Mouse (Mus musculus) c-Kit-negative CD71-positive TER-119-positive erythroid progenitor cells, embryonic 14.5 days (primary cell): ENCODE measurements around the gene Fgfr2.

Source experiments
- DNase-seq: peaks from one replicate; pipeline ENCODE4 v3.0.0-alpha.2; 2013; ENCODE audit warnings: low read depth, low spot score

Fgfr2 gene

DNA sequence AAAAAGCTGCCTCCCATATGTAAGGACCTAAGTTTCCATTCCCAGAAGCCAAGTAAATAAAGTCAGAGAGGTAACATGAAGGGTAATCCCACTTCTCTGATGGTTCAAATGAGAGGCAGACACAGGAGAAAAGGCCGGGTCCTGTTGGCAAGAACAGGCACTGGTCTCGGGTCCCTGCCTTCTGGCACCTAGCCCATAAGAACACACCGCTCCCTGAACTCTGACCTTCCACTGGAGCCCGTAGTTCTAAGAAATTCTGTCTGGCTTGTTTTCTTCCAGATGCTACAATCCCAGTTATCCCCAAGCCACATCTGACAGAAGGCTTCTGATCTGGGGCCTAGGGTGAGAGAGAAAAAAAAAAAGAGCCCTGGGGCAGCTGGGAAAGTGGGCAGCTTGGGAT is 34.7 kb downstream of the Fgfr2 start:
- DNase-seq, result no peak

DNA sequence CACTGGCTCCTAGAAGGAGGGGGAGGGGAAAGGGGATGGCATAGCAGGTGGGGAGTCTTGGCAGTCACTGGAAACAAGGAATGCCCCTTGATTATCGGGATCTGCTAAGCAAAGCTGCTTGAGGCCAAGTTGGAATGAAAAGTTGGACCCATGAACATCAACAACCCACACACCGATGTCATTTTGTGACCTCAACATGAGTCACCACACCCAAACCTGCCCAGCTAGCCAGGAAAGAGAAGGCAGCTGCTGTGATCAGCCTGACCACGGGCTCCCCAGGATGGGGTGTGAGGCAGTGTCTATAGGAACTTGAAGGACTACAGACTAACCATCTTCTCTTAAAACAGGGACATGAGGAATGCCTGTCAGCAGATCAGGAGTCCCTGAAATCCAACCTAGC is 37.7 kb downstream of the Fgfr2 start:
- no peak for DNase-seq

DNA sequence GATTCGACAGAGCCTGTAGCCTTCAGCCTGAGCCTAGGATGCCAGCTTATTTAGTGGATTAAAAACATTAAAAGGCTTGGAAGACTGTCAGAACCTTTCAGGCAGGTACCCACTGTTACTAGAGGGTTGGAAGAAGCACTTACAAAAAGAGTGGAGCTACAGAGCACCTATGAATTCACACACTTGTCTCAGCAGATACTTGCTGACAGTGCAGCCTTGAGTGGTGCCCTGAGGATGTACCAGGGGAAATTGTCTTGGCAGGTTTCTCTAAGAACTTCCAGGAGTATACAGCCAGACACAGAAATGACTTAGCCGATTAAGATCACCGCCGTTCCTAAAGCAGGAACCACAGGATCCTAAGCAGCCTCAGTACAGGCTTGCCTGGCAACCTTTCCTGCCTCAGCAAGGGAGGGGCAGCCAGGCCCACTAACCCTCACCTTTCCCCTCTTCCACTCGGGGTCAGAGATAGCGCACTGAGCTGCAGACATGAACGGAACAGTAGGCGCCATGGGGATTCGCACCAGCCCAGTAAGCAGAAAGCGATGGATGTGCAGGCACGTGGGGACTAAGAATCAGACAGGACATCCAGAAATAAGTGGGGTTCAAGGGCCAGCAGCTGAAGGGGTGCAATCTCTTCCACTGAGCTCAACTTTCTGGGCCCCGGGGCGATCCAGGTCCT is 39.1 kb downstream of the Fgfr2 start:
- no peak for DNase-seq

DNA sequence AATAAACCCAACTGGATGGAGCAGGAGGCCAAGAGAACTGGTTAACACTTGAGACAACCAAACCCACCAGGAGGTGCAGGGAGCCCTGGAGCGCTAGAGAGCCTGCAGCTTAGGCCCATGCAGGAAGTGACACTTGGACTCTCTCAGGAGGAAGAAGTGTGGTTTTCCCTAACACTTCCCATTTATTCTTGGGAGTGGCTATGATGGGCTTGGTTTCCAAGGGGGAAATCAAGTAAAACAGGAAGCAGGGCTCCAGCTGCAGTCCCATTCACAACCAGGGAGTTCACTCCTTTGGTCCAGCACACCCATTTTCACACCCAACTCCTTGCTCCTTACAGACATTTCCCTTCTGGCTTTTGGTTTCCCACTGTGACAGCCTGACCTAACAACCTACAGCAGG is 44.2 kb downstream of the Fgfr2 start:
- DNase-seq, result no peak

DNA sequence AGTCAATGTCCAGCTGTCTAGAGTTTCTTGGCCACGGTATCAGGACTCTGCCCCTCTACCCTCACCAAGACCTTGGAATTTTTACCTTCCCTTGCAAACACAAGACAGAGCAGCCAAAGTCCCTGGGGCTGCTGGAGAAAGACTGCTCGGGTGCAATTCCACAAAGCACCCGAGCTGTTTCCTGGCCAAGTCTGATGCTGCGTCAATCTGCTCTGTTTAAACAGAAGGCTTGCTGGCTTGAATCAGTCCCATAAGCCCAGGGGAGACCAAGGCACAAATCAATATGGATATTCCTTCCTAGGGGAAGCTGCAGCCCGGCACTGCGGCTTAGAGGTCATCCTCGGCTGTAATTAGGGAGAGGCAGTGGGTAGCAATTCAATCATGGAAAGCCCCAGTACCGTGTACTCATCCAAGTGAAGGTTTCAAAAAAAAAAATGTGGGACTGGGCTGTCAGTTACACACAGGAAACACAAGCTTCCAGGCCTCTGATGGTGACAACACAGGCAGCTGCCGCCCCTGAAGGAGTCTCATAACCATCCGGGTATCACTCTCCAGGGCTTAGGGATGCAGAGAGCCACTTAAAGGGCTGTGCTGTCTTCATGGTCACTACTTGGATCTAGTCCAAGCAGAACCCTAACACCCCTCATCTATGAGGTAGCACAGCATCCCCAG is 48.6 kb downstream of the Fgfr2 start:
- DNase-seq, result no peak

DNA sequence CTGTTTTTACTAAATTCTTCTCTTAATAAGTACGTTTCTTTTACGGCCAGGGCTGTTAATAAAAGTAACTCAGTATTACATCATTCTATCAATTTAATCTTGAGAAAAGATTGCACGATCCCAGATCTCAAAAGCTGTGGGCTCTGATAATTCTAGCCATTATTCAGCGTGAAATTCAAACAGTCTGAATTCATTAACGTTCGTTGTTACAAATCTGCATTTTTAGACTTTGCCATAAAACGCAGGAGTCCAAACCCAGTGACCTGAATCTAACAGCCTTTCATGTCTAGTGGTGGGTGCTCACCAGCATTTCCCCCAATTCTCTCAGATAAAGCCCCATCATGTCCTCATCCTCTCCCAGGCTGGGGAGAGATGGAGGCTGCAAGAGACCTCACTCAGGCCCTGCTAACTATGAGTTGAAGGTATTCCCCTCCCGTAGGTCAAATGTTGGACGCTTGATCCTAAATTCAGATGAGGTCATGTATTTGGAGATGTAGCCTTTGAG is 50.0 kb downstream of the Fgfr2 start:
- DNase-seq, result no peak

DNA sequence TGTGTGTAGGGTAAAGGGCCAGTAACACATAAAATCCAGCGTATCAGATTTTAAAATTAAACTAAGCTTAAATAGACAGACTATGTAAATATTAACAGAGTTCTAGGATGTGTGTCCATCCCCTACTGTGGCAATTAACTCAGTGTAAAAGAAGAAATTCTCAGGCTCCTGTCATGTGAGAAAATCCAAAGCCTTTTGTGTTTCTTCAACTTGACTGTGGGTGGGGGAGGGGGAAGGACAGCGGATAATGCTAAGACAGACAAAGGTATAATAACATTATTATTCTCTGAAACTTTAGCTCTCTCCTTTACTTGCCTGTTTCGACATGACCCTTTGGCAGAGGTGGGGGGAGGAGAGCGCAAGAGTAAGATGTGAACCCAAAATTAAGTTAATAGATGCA is 50.6 kb downstream of the Fgfr2 start:
- DNase-seq, result no peak

DNA sequence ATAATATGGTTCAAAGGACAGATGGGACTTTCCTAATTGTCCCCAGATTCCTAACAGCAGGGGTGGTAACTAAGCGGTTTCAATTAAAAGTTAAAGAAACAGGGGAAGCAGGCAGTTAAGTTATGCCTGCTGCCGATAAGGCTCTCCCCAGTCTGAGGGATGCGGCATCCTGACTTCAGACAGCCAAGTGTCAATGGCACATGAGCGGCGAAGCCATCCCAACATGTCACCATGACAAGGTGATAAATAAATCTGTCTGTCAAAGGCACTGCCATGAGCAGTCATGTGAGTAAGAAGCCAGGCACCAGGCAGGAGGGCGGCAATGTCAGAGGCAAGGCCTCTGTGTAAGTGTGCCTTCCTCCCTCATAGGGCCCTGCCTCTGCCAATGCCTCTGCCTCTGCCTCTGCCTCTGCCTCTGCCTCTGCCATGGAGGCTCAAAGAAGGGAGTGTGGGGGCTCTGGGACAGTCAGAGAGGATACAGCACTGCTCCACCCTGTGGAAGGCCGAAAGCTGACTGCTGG is 55.8 kb downstream of the Fgfr2 start:
- no peak for DNase-seq

DNA sequence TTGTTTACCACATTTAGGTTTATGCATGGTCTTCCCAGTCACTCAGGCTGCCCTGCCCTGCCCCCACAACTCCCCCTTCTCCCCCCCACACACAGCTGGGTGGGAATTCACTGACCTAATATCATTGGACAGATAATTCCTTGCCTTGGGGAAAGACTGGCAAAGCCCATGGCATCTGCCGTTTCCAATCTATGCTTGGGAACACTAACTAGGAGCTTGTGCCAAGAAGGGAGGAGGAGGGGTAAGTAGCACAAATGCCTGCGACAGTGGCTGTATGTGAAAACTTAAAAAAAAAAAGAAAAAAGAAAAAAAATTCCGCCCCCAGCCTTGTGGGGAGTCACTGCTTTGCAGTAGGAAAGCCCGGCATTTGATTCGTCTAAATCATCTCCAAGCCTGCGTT is 56.4 kb downstream of the Fgfr2 start:
- DNase-seq, result no peak

DNA sequence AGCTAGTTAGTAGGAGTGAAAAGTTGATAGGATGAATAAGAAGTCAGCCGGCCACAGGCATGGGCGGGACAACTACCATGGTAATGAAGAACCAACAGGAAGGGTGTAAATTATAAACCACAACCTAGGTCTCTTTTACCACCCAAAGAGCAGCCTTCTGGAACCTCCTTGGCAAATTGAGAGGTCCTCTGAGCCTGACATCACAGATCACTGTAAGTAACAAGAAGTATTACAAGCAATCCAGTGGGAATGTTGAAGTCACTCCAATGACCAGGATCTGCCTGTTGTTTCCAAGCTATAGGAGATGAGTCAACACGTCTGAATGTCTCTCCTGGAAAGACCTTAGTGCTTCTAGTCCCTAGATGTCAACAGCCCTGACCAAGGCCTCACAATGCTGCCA is 61.1 kb downstream of the Fgfr2 start:
- no peak for DNase-seq

DNA sequence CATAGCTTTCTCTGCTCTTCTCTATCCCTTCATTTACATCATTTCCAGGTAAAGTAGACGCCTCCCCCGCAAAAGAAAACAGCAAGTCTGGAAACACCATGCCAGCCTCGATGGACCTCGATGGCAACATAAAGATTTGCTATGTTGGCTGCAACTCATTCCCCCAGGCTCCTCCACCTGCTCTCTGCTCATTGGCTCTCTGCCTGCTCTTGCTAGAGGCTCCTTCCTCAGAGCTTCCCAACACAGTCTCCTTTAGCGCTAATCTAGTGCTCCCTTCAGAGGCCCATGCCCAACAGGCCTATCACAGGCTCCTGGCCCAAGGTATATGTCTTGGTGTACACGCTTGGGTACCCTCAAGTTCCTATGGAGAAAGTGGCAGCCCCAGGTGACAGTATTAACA is 63.0 kb downstream of the Fgfr2 start:
- no peak for DNase-seq

DNA sequence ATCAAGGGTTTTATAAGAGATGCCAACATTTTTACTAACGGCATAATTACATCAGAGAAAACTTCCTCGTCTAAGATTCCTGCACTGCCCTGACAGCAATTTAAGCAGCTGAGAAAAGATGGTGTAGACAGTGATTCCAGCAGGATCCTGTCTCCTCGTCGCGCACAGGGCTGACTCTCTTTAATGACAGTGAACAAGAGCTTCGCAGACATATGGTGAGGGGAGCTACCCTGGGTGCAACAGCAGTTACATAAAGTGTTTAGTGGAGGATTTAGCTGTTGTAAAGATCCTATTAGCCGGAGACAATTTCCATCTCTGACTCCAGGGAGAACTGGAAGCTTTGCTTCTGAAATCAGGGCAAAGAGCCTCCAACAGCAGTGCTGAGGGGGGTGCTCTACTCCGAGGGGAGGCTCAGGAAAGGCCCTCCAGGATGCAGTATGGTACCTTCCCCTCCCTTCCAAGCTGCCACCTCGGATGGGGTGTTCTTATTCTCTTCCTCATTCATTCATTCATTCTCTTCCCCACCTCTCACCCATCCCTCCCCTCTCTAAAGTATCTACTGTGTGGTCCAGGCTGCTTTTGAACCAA is 63.5 kb downstream of the Fgfr2 start:
- no peak for DNase-seq

DNA sequence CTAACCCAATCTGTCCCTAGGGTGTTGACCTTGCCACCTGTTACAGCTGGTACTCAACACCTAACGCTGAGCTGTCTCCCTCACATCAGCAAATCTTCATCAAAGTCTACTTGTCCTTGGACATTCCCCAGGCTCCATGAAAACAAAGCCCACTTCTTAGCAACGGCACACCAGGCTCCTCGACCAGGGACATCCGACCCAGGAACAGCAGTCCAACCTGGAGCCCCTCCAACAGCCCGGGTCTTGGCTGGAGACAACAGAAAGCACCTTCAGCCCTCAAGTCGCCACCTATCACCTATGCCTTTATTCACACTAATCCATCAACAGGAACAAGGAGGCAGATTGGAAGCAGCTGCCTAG is 64.0 kb downstream of the Fgfr2 start:
- DNase-seq, result no peak

DNA sequence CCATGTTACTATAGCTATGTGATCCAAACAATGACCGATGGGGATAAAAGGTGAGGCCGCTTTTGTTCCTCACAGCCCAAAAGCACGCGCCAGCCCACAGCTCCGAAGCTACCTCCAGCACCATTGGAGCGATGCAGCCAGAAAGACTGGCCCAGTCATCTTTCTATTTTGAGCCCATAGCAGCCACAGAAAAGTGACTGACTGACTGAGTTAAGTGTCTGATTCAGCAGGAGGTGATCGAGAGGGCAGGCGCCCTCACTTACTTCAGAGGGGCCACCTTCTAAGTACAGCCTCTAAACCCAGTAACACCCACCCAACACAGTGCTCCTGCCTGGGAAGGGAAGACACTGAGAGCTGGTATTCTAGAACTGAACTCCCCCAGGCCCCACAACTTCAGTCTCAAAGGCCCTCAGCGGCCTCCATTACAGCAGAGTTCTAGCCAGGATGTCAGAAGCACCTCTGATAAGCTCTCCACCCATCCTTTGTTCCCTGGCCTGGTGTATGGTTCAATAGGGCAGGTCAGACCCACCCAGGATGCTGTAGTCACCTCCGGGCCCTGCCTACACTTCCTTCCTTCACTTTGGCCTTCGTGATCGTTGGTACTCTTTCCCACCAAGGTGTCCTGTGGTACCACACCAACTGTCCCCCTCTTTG is 64.5 kb downstream of the Fgfr2 start:
- no peak for DNase-seq

DNA sequence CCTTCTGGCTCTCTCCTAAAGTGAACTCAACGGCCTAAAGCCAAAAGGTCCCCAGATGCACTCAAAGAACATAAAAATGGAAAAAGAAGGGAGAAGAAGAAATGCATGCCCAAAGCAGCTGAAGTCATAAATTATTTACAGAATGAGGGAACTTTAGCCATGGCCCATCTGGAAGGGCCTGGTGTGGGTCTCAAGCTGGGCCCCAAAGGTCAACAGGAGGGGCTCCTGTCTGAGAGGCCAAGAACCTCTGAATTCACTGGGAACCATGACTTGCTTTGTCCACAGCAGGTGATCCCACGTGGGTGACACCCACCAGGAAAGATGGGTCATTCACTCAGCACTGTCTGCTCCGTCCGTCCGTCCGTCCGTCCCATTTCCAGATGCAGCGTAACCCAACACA is 66.2 kb downstream of the Fgfr2 start:
- no peak for DNase-seq

DNA sequence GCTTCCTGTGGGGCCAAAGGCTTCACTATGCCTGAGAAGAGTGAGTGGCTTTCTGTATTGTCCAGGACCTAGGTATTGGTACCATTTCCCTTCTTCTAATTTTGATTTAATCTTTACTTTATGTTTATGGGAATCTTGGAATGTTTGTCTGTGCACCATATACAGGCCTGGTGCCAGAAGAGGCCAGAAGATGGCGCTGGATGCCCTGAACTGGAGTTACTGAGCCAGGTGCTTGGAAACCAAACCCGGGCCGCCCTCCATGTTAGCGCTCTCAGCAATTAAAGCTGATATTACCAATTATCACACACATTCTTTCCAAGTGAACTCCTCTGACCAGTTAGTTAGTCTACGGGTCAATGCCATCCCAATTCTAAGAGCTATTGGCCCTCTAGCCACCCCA is 68.7 kb downstream of the Fgfr2 start:
- DNase-seq, result no peak

DNA sequence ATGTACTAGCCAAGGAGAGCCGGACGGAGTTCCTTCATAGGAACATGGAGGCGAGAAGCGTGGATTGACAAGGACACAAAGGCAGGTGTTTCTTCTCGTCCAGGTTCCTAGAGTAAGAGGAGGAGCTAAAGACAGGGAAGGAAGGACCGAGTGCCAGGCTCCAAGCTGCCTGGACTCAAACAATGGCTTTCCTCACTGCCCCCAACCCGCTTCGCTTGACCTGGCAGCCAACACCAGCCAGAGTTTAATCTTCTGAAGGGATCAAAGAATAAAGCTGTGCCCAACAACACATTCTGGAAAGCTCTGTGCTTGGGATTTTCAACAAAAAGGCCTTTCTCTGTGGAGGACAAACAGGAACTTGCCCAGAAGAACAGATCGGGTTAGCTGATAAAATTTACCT is 69.4 kb downstream of the Fgfr2 start:
- no peak for DNase-seq

DNA sequence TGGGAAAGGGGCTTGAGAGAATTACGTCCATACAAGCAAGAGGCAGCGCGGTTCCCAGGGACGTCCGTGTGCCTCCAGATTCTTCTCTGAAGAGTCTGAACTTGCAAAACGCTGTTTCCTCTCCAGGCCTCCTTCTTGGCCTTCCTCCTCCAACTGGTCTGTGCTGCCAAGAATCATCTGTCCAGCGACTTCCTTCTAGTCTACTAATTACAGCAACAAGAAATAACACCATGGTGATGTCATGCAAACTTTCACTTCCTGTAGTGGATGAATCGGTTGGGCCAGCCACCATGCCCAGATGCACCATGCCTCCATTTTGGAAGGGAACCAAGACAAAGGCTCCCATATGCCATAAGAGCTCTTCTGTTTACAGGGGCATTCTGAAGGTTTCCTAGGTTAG is 70.3 kb downstream of the Fgfr2 start:
- DNase-seq, result no peak

DNA sequence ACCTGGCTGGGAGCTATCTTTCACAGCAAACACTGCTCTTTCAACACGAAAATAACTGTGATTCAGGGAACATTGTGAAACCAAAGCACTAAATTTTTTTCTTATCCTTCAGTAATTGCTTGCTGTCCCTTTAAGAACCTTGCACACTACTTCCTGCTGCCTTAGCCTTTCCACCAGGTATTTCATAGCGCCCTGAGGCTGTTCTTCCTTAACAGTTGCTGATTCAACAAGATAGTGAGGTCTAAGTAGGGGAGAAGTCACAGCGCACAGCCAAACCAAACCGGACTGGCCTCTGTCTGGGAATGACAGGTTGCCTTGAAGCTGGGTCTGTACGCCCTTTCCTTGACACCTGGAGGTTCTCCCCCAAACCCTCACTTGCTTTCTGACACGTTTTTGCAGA is 72.5 kb downstream of the Fgfr2 start:
- no peak for DNase-seq

DNA sequence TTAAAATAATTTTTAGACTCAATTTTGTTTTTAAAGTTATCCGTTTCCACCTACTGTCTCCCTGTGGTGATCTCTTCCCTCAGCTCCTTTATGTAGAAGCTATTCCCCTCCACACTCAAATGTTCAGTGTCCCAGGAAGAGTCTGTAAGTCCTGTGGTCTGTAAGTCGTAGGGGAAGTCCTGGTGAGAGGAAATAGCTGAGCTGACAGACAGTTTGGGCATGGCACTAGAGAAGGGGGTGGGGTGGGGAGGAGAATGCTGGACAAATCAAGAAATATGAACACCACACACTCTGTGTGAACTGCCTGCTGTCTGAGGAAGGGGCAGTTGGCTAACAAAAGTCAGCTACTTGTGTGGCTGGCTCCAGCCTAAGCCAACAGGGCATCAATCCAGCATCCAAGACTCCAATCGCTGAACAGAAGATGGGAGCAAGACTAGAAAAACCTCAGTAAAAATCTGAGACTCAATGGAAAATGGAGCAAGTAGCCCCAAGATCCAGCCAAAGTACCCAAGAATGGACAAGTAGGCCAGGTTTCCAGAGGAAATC is 75.0 kb downstream of the Fgfr2 start:
- DNase-seq, result no peak

DNA sequence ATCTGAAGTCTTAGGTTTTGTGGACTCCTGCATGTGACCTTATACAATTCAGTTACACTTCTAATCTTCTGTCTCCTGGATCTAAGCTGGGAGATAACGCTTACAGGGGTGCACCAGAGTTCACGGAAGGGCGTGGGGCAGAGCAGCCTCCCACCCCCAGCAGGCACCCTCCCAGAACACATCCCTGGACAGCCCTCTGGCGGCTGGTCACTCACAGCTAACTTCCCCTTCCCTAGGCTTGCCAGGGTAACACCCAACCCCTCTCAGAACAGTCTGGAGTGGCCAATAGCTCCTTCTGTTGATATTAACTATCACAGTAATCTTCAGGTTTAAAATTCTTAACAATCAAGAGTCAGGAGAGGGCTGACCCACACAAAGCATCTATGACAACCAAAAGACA is 75.9 kb downstream of the Fgfr2 start:
- DNase-seq, result no peak

DNA sequence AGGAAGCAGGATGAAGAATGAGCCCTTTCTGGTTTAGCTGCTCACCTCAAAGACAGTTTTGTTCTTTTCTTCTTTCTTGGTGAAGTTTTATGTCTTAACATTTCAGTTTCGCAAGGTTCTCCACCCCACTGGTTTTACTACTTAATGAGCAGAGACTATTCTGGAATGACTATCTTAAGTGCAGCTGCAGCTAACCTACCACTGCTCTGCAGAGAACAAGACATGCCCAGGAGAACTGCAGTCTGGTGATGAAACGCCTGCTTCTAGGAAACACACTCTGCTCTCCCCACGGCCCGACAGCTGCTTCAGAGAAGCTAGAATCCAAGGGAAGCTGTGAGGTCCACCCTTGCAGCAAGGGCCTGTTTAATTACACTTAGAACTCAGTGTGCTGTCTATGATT is 78.4 kb downstream of the Fgfr2 start:
- DNase-seq, result no peak
